Mouse (Mus musculus): ENCODE measurements around the gene Kcnab2.
A peak's percentile ranks its signal among the peaks of the same experiment; 100 is the strongest.

Gene Kcnab2

GRCm38 (mm10) chr4:152451371-152451770 lies 26.3 kb downstream of the Kcnab2 start:
- no peak for DNase-seq (ENCODE audit: low spot score)

- no peak for DNase-seq (ENCODE audit: low spot score)
Measured at GRCm38 (mm10) chr4:152448666-152449018, 29.0 kb downstream of the Kcnab2 start.

GRCm38 (mm10) chr4:152447731-152448665 lies 29.7 kb downstream of the Kcnab2 start:
- no peak for DNase-seq (ENCODE audit: low spot score)

- DNase-seq (ENCODE audit: low spot score) = no peak
Measured at GRCm38 (mm10) chr4:152446178-152446577, 31.5 kb downstream of the Kcnab2 start.

- DNase-seq (ENCODE audit: low spot score) = no peak
Measured at GRCm38 (mm10) chr4:152441536-152441935, 36.1 kb downstream of the Kcnab2 start.

GRCm38 (mm10) chr4:152440882-152441281 lies 36.8 kb downstream of the Kcnab2 start:
- no peak for DNase-seq (ENCODE audit: low spot score)

GRCm38 (mm10) chr4:152435255-152435654 lies 42.4 kb downstream of the Kcnab2 start:
- no peak for DNase-seq (ENCODE audit: low spot score)

GRCm38 (mm10) chr4:152434836-152435235 lies 42.8 kb downstream of the Kcnab2 start:
- peak; percentile 79 for DNase-seq (ENCODE audit: low spot score)

GRCm38 (mm10) chr4:152432308-152432707 lies 45.4 kb downstream of the Kcnab2 start:
- DNase-seq (ENCODE audit: low spot score) = no peak

GRCm38 (mm10) chr4:152428259-152428658 lies 49.4 kb downstream of the Kcnab2 start:
- DNase-seq (ENCODE audit: low spot score) = no peak

- no peak for DNase-seq (ENCODE audit: low spot score)
Measured at GRCm38 (mm10) chr4:152424922-152425321, 52.7 kb downstream of the Kcnab2 start.

GRCm38 (mm10) chr4:152424341-152424740 lies 53.3 kb downstream of the Kcnab2 start:
- DNase-seq (ENCODE audit: low spot score) = no peak

- DNase-seq (ENCODE audit: low spot score) = no peak
Measured at GRCm38 (mm10) chr4:152423576-152423975, 54.1 kb downstream of the Kcnab2 start.

GRCm38 (mm10) chr4:152418229-152419060 lies 59.2 kb downstream of the Kcnab2 start:
- DNase-seq (ENCODE audit: low spot score) = no peak

- DNase-seq (ENCODE audit: low spot score) = no peak
Measured at GRCm38 (mm10) chr4:152412524-152413080, 65.1 kb downstream of the Kcnab2 start.

GRCm38 (mm10) chr4:152410961-152411360 lies 66.7 kb downstream of the Kcnab2 start:
- no peak for DNase-seq (ENCODE audit: low spot score)

GRCm38 (mm10) chr4:152406531-152406930 lies 71.1 kb downstream of the Kcnab2 start:
- DNase-seq (ENCODE audit: low spot score) = no peak

GRCm38 (mm10) chr4:152405671-152406201 lies 71.9 kb downstream of the Kcnab2 start:
- no peak for DNase-seq (ENCODE audit: low spot score)

- DNase-seq (ENCODE audit: low spot score) = no peak
Measured at GRCm38 (mm10) chr4:152405143-152405542, 72.5 kb downstream of the Kcnab2 start.

GRCm38 (mm10) chr4:152398926-152399325 lies 78.7 kb downstream of the Kcnab2 start:
- DNase-seq (ENCODE audit: low spot score) = no peak

GRCm38 (mm10) chr4:152392627-152393026 lies 85.0 kb downstream of the Kcnab2 start:
- no peak for DNase-seq (ENCODE audit: low spot score)

- DNase-seq (ENCODE audit: low spot score) = no peak
Measured at GRCm38 (mm10) chr4:152392192-152392591, 85.5 kb downstream of the Kcnab2 start.

All from left cerebral cortex, adult 11 months (tissue).